Mouse (Mus musculus): ENCODE results near the gene Efcab10. TPM values are rescaled to one million over a fixed set of nuclear protein-coding genes. Genes with fewer than 3 reads are reported as not detected.

The Efcab10 gene
- not detected in 2 replicates for polyA plus RNA-seq (2012; rRNA removed)

DNA sequence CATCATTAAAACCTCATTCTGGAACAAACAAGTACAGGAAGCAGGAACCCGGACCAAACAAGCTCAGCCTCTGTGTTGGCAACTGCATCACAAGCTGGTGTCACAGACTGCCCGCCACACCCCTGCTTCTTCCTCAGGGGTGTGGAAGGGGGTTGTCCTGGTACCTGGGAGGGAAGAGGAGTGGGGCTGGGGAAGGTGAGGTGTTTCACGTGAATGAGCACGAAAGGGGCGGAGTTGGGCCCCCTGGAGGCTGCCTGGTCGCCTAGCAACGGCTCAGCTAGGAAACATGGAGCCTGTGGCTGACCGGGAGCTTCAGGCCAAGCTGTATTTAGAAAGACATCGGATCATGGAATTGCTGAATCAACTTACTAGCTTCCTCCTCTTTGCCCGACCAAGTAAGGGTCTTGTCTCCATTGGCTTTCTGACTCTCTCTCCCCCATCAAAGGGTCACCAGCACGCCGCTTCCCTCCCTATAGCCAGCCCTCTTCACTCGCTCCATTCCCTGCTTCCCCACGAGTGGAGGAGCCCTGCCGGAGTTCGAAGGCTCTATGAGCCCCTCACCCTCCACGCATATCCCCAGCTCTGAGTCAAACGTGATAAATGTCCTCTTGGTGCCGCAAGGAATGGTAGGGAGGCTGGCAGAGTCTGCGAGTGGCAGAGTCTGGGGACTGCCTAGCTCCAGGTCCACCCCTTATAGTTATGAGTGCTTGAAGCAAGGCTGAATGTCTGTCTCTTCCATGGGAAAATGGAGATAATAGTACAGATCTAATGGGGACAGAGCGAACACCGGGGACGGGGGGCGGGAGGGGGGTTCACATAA is at the start of gene Efcab10:
TSS of gene Efcab10 (plus strand) at position 51 of the 820 bp plus-strand sequence.

DNA sequence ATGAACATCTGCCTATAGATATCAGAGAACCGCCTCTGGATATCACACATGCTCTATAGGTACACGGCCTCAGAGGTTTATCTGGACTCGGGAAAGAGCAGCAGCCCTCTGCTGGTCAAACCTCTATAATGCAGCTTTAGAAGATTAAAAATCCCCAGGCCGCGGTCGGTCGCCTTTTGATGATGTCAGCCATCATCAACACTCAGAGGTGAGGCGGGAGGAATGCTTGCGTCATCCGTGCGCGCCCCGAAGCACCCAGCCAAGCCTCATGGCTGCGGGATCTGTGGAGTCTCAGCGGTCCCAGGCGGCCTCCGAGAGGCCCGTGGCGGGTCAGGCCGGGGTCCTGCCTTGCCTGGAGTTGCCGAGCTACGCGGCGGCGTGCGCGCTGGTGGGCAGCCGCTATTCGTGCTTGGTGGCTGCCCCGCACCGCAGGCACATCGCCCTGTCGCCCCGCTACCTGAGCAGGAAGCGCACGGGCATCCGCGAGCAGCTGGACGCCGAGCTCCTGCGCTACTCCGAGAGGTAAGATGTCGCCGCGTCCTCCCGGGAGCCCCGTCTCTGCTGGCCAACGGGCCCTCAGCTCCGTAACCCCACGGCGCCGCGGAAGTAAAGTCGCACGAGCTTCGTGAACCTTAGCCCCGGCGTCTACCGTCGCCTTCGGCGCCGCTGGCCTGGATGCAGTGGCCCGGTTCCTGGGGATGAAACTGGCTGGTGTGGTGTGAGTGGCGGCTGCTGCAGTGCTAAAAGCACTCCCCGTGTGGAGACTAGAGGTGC is 34.9 kb downstream of the Efcab10 start, which contains the start of gene Twistnb:
TSS of gene Twistnb (plus strand) at position 249 of the 774 bp plus-strand sequence.

Other genes with a start within 250 kb of the Efcab10 start
- 7.8 and 8.8 TPM in 2 replicates for gene Atxn7l1, start 247.2 kb upstream of the Efcab10 start, polyA plus RNA-seq (2012; rRNA removed)
- gene Twistnb, start 34.8 kb downstream of the Efcab10 start, polyA plus RNA-seq (2012; rRNA removed) = 19.5 and 32.7 TPM in 2 replicates